Mouse (Mus musculus) embryo, embryonic 11 days (tissue): Measurements from ENCODE around the gene Tmem74b.

Experiments used
- DNase-seq: peaks from one replicate; pipeline ENCODE4 v3.0.0-alpha.2; 2015

Gene Tmem74b

GRCm38 (mm10) chr2:151742850-151743679, 41.3 kb downstream of the Tmem74b start:
- DNase-seq: no peak

DNA sequence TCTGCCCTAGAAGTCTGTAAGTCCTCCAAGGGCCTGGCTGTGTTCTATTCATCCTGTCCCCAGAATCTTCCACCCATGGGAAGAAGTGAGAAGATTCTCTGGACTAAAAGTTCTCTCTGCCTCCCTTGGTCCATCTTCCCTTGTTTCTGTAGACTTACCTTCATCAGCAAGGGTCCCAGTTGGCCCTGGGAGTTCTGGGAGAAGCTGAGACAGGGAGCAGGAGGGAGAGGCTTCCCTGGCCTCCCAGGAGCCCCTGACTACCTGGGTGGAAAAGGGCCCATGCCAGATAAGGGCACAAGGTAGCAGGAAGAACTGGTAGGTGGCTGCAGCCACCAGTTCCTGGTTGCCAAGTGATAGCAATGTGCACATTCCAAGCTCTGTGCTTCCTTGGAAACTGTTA, 42.0 kb downstream of the Tmem74b start, which contains the start of gene Psmf1:
Psmf1 (minus strand) TSS at position 342 of the 400 bp plus-strand sequence.
- DNase-seq: no peak

DNA sequence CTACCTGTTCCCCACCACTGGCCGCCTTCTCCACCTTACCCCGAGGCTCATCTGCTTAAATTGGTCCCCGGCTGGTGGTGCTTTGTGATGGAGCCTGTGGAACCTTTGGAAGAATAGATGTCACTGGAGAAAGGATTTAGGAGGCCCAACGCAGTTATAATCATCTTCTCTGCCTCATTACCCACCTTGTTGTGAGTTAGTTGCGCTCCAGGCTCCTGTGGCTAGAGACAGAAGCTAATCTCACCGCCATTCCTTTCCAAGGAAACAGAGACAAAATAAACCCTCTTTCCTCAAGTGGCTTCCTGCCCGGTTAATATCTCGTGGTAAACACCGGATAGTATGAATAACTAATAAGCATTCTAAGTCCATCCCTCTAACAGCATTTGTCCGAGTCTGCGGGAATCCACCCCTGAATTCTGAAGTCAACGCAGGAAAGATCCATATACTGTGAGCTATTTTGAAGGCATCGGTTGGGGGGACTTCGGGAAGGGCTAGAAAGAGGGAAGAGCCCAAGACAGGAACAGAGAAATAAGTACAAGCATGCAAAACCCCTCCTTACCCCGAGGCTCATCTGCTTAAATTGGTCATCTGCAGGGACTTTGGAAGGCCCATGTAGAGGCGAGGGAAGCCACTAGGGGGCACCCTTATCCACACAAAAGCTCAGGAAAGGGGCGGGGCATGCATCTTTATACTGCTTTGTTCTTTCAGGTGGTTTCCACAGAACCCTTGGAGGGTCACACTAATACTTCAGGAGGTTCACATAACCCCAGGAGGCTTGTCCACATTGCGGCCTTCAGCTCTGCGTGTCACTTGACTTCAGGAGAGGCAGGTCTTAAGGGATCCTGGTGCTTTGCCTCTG, 46.3 kb downstream of the Tmem74b start:
- peak; percentile 92 for DNase-seq

DNA sequence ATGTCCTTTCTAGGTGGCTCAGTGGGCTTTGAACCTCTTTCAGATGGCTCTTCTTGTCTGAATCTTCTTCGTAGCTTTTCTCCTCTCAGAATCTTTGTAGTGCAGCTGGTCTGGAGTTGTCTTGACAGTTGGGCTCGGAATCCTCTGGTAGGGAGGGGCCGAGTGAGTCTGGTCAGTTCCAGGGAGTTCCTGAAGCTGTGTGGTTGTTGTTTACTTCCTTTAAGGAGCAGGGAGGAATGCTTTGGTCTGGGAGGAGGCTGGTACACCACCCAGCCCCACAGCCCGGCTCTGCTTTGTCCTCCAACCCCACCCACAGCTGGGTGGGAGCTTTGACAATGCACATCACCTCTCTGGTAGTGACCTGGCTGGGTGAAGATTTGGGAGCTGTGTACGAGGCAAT, 49.5 kb downstream of the Tmem74b start:
- DNase-seq: no peak

DNA sequence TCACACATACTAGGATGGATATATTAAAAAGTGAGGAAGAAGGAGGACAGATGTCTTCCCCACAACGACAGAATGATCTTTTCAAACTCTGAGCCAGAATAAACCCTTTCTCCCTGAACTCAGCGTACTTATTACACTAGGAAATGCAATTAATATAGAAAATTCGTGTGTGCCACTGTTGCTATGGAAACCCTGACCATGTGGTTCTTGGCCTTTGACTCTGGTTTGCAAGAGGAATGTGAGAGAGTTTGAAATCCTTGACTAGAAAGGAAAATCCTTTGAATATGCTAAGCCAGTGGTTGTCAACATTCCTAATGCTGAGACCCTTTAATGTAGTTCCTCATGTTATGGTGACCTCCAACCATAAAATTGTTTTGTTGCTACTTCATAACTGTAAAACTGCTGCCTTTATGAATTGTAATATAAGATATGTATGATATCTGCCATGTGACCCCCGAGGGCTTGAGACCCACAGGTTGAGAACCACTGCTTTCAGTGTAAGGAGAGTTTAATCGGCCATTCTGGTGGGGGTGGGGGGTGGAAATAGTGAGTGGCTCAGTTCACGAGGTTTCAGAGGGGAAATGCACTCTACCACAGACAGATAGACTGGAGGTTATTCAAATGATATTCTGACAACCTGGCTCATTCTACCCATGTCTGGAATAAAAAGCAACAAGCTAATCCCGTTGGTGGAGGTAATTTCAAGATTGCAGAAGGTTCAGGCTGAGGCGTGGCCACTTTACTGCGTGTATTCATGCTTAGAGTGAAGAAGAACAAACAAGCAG, 54.7 kb downstream of the Tmem74b start:
- DNase-seq: peak; percentile 31

DNA sequence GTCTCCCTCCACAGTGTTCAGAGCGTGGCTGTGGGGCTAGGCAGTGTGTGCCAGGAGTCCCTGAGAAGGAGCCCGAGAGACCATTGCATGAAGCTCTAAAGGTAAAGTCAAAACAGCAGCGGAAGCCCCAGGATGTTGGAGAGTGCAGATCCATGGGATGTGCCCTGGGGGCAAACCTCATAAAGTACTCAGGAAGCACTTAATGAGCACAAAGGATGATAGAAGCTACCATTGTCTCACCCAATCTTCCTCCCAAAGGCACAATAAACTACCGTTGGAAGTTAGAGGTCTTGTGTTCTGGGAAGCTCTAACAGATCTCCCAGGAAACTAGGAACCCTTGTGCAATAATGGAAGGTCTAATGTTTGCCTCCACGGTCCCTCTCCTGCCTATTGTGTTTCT, 55.6 kb downstream of the Tmem74b start:
- no peak for DNase-seq

- no peak for DNase-seq
These were observed 57.1 kb downstream of the Tmem74b start for GRCm38 (mm10) chr2:151758806-151759353.
